Mouse (Mus musculus): ENCODE results near the gene Ptk6. TPM values are rescaled to one million over a fixed set of nuclear protein-coding genes. Genes with fewer than 3 reads are reported as not detected.

Gene Ptk6
- polyA plus RNA-seq, 1 experiment from 2014 or later, result not detected

DNA sequence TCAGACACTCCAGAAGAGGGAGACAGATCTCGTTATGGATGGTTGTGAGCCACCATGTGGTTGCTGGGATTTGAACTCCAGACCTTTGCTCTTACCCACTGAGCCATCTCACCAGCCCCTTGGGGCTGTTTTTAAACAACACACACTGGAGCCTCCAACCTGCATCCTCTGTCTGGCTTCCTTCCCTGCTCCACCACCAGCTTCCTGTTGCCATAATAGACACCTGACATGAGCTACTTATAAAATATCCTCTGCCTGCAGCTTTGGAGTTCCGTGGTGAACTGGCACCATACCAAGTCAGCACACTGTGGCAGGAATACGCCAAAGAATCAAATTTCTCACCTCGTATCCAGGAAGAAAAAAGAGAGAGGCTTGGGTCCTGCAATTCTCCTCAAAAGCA lies 41.8 kb downstream of the Ptk6 start:
- H3K27me3 ChIP-seq (ENCODE audit: control insufficient read depth, insufficient read depth, low read length), result no peaks in the 10 kb centered on the region
- H3K27ac ChIP-seq (replicated peaks; ENCODE audit: low read depth, low read length), result no peak overlapping the region
- ATAC-seq (ENCODE audit: low FRiP score, low TSS enrichment), result no peak
- H3K4me3 ChIP-seq (replicated peaks; ENCODE audit: low read depth, low read length), result no peak overlapping the region
- no peaks in the 10 kb centered on the region for H3K36me3 ChIP-seq (ENCODE audit: control insufficient read depth, insufficient read depth, low read length)
- no peak overlapping the region for H3K9ac ChIP-seq (replicated peaks; ENCODE audit: low read length)
- H3K9me3 ChIP-seq (ENCODE audit: control insufficient read depth, low read length), result no peaks in the 10 kb centered on the region
- peaks cover 27% of the 10 kb centered on the region for H3K4me1 ChIP-seq (ENCODE audit: control insufficient read depth, insufficient read depth, low read length)
- 76% methylated on average over 4 of the region's 4 CpGs for WGBS
- no peak for DNase-seq
- H3K4me2 ChIP-seq (ENCODE audit: low read length), result no peak overlapping the region

- peak; percentile 77 for ATAC-seq (ENCODE audit: low FRiP score, low TSS enrichment)
- no peak overlapping the region; the same call in 1 of the 2 replicates for H3K9ac ChIP-seq (replicated peaks; ENCODE audit: low read length)
- no peaks in the 10 kb centered on the region for H3K27me3 ChIP-seq (ENCODE audit: control insufficient read depth, insufficient read depth, low read length)
- no peaks in the 10 kb centered on the region for H3K36me3 ChIP-seq (ENCODE audit: control insufficient read depth, insufficient read depth, low read length)
- peak overlapping the region; percentile 77 for H3K27ac ChIP-seq (replicated peaks; ENCODE audit: low read depth, low read length)
- H3K4me1 ChIP-seq (ENCODE audit: control insufficient read depth, insufficient read depth, low read length), result peaks cover 36% of the 10 kb centered on the region
- DNase-seq, result peak; percentile 84
- H3K4me2 ChIP-seq (ENCODE audit: low read length), result peak overlapping the region; percentile 20
- H3K4me3 ChIP-seq (replicated peaks; ENCODE audit: low read depth, low read length), result no peak overlapping the region
- 0% methylated on average over 2 of the region's 2 CpGs for WGBS
- no peaks in the 10 kb centered on the region for H3K9me3 ChIP-seq (ENCODE audit: control insufficient read depth, low read length)
Measured at GRCm38 (mm10) chr2:181159771-181160170, 42.8 kb downstream of the Ptk6 start.

GRCm38 (mm10) chr2:181159091-181159514 lies 43.5 kb downstream of the Ptk6 start:
- DNase-seq (peak; percentile 34), ATAC-seq (ENCODE audit: low FRiP score, low TSS enrichment) (no peak)
- Histone ChIP-seq H3K27ac (replicated peaks; ENCODE audit: low read depth, low read length) (peak overlapping the region; percentile 77), H3K36me3 (ENCODE audit: control insufficient read depth, insufficient read depth, low read length) (no peaks in the 10 kb centered on the region), H3K4me3 (replicated peaks; ENCODE audit: low read depth, low read length) (no peak overlapping the region), H3K4me1 (ENCODE audit: control insufficient read depth, insufficient read depth, low read length) (peaks cover 36% of the 10 kb centered on the region), H3K27me3 (ENCODE audit: control insufficient read depth, insufficient read depth, low read length) (no peaks in the 10 kb centered on the region), H3K4me2 (ENCODE audit: low read length) (no peak overlapping the region; the same call in 1 of the 2 replicates), H3K9me3 (ENCODE audit: control insufficient read depth, low read length) (no peaks in the 10 kb centered on the region), H3K9ac (replicated peaks; ENCODE audit: low read length) (no peak overlapping the region; the same call in 1 of the 2 replicates)
- 54% methylated on average over 7 of the region's 7 CpGs for WGBS

- ATAC-seq (ENCODE audit: low FRiP score, low TSS enrichment), result no peak
- H3K4me3 ChIP-seq (replicated peaks; ENCODE audit: low read depth, low read length), result no peak overlapping the region
- H3K9ac ChIP-seq (replicated peaks; ENCODE audit: low read length), result no peak overlapping the region
- H3K4me2 ChIP-seq (ENCODE audit: low read length), result no peak overlapping the region
- no peaks in the 10 kb centered on the region for H3K36me3 ChIP-seq (ENCODE audit: control insufficient read depth, insufficient read depth, low read length)
- H3K4me1 ChIP-seq (ENCODE audit: control insufficient read depth, insufficient read depth, low read length), result peaks cover 36% of the 10 kb centered on the region
- WGBS, result 82% methylated on average over 2 of the region's 2 CpGs
- no peak overlapping the region for H3K27ac ChIP-seq (replicated peaks; ENCODE audit: low read depth, low read length)
- H3K27me3 ChIP-seq (ENCODE audit: control insufficient read depth, insufficient read depth, low read length), result no peaks in the 10 kb centered on the region
- DNase-seq, result no peak
- no peaks in the 10 kb centered on the region for H3K9me3 ChIP-seq (ENCODE audit: control insufficient read depth, low read length)
Measured at GRCm38 (mm10) chr2:181158471-181158870, 44.1 kb downstream of the Ptk6 start.

- peak overlapping the region; percentile 88; the same call in 1 of the 2 replicates for H3K27ac ChIP-seq (replicated peaks; ENCODE audit: low read depth, low read length)
- H3K4me2 ChIP-seq (ENCODE audit: low read length), result peak overlapping the region; percentile 69
- peaks cover 6% of the 10 kb centered on the region; the same call in 1 of the 2 replicates for H3K36me3 ChIP-seq (ENCODE audit: control insufficient read depth, insufficient read depth, low read length)
- peaks cover 36% of the 10 kb centered on the region for H3K4me1 ChIP-seq (ENCODE audit: control insufficient read depth, insufficient read depth, low read length)
- no peaks in the 10 kb centered on the region for H3K9me3 ChIP-seq (ENCODE audit: control insufficient read depth, low read length)
- WGBS, result 81% methylated on average over 6 of the region's 6 CpGs
- ATAC-seq (ENCODE audit: low FRiP score, low TSS enrichment) (no peak), DNase-seq (no peak)
- no peak overlapping the region for H3K9ac ChIP-seq (replicated peaks; ENCODE audit: low read length)
- H3K27me3 ChIP-seq (ENCODE audit: control insufficient read depth, insufficient read depth, low read length), result no peaks in the 10 kb centered on the region
- no peak overlapping the region for H3K4me3 ChIP-seq (replicated peaks; ENCODE audit: low read depth, low read length)
Measured at GRCm38 (mm10) chr2:181157716-181158302, 44.8 kb downstream of the Ptk6 start.

GRCm38 (mm10) chr2:181157180-181157579 lies 45.4 kb downstream of the Ptk6 start:
- WGBS, result 81% methylated on average over 4 of the region's 4 CpGs
- Histone ChIP-seq H3K27ac (replicated peaks; ENCODE audit: low read depth, low read length) (peak overlapping the region; percentile 88), H3K9ac (replicated peaks; ENCODE audit: low read length) (peak overlapping the region; percentile 73), H3K4me3 (replicated peaks; ENCODE audit: low read depth, low read length) (peak overlapping the region; percentile 48), H3K36me3 (ENCODE audit: control insufficient read depth, insufficient read depth, low read length) (peaks cover 8% of the 10 kb centered on the region; the same call in 1 of the 2 replicates), H3K4me1 (ENCODE audit: control insufficient read depth, insufficient read depth, low read length) (peaks cover 36% of the 10 kb centered on the region), H3K9me3 (ENCODE audit: control insufficient read depth, low read length) (no peaks in the 10 kb centered on the region), H3K4me2 (ENCODE audit: low read length) (peak overlapping the region; percentile 69), H3K27me3 (ENCODE audit: control insufficient read depth, insufficient read depth, low read length) (no peaks in the 10 kb centered on the region)
- DNase-seq (peak; percentile 19), ATAC-seq (ENCODE audit: low FRiP score, low TSS enrichment) (no peak)

- Histone ChIP-seq H3K9me3 (ENCODE audit: control insufficient read depth, low read length) (no peaks in the 10 kb centered on the region), H3K4me1 (ENCODE audit: control insufficient read depth, insufficient read depth, low read length) (peaks cover 36% of the 10 kb centered on the region), H3K27me3 (ENCODE audit: control insufficient read depth, insufficient read depth, low read length) (no peaks in the 10 kb centered on the region), H3K4me2 (ENCODE audit: low read length) (peak within 1 kb of the TSS; percentile 69), H3K9ac (replicated peaks; ENCODE audit: low read length) (peak within 1 kb of the TSS; percentile 73), H3K27ac (replicated peaks; ENCODE audit: low read depth, low read length) (peak within 1 kb of the TSS; percentile 88), H3K4me3 (replicated peaks; ENCODE audit: low read depth, low read length) (peak within 1 kb of the TSS; percentile 48), H3K36me3 (ENCODE audit: control insufficient read depth, insufficient read depth, low read length) (peaks cover 8% of the 10 kb centered on the region; the same call in 1 of the 2 replicates)
- ATAC-seq (ENCODE audit: low FRiP score, low TSS enrichment), result peak; percentile 73
- peak; percentile 86 for DNase-seq
- 3% methylated on average over 55 of the region's 55 CpGs for WGBS
Measured at GRCm38 (mm10) chr2:181156248-181157121, 46.1 kb downstream of the Ptk6 start, which contains the start of gene Eef1a2. Eef1a2 (minus strand) TSS chr2:181157014.

- H3K4me2 ChIP-seq (ENCODE audit: low read length), result peak overlapping the region; percentile 69
- peak overlapping the region; percentile 73 for H3K9ac ChIP-seq (replicated peaks; ENCODE audit: low read length)
- H3K4me1 ChIP-seq (ENCODE audit: control insufficient read depth, insufficient read depth, low read length), result peaks cover 36% of the 10 kb centered on the region
- peaks cover 8% of the 10 kb centered on the region for H3K36me3 ChIP-seq (ENCODE audit: control insufficient read depth, insufficient read depth, low read length)
- ATAC-seq (ENCODE audit: low FRiP score, low TSS enrichment), result no peak
- H3K9me3 ChIP-seq (ENCODE audit: control insufficient read depth, low read length), result no peaks in the 10 kb centered on the region
- H3K4me3 ChIP-seq (replicated peaks; ENCODE audit: low read depth, low read length), result peak overlapping the region; percentile 48
- no peaks in the 10 kb centered on the region for H3K27me3 ChIP-seq (ENCODE audit: control insufficient read depth, insufficient read depth, low read length)
- no peak for DNase-seq
- H3K27ac ChIP-seq (replicated peaks; ENCODE audit: low read depth, low read length), result peak overlapping the region; percentile 88; the same call in 1 of the 2 replicates
- WGBS, result 65% methylated on average over 4 of the region's 4 CpGs
Measured at GRCm38 (mm10) chr2:181155801-181156200, 46.8 kb downstream of the Ptk6 start.
